Mouse (Mus musculus): ENCODE data around the gene Arf4.

Gene Arf4

GRCm38 (mm10) chr14:26637851-26638707, at the start of gene Arf4:
TSS of gene Arf4 (plus strand) at chr14:26638074.
- in situ Hi-C loops (cut with MboI, MseI): loop anchor here (5.0 to 10.0 kb wide), 2 partner anchors 106 to 143 kb away; partner anchors contain the start of gene Slmap

GRCm38 (mm10) chr14:26591353-26591752, 46.5 kb upstream of the Arf4 start:
- in situ Hi-C loops (cut with MboI, MseI): no loop called here

GRCm38 (mm10) chr14:26593281-26593895, 44.5 kb upstream of the Arf4 start:
- in situ Hi-C loops (cut with MboI, MseI): no loop called here

- in situ Hi-C loops (cut with MboI, MseI): no loop called here
Observed at GRCm38 (mm10) chr14:26595167-26595566, 42.7 kb upstream of the Arf4 start.

GRCm38 (mm10) chr14:26595695-26596365, 42.0 kb upstream of the Arf4 start:
- in situ Hi-C loops (cut with MboI, MseI): no loop called here

GRCm38 (mm10) chr14:26605354-26605753, 32.5 kb upstream of the Arf4 start:
- in situ Hi-C loops (cut with MboI, MseI): no loop called here

- in situ Hi-C loops (cut with MboI, MseI): no loop called here
Observed at GRCm38 (mm10) chr14:26609674-26610073, 28.2 kb upstream of the Arf4 start.

- in situ Hi-C loops (cut with MboI, MseI): no loop called here
Observed at GRCm38 (mm10) chr14:26610689-26611088, 27.2 kb upstream of the Arf4 start.

GRCm38 (mm10) chr14:26625301-26625700, 12.6 kb upstream of the Arf4 start:
- in situ Hi-C loops (cut with MboI, MseI): loop anchor here (10.0 kb wide), 1 partner anchor 970 kb away; no protein-coding TSS in a partner anchor

GRCm38 (mm10) chr14:26626605-26627140, 11.2 kb upstream of the Arf4 start:
- in situ Hi-C loops (cut with MboI, MseI): loop anchor here (10.0 kb wide), 1 partner anchor 968 kb away; no protein-coding TSS in a partner anchor

GRCm38 (mm10) chr14:26637025-26637850, 636 bp upstream of the Arf4 start:
- in situ Hi-C loops (cut with MboI, MseI): loop anchor here (5.0 to 10.0 kb wide), 2 partner anchors 105 to 142 kb away; partner anchors contain the start of gene Slmap

GRCm38 (mm10) chr14:26638708-26639084, 822 bp downstream of the Arf4 start:
- in situ Hi-C loops (cut with MboI, MseI): loop anchor here (5.0 to 10.0 kb wide), 2 partner anchors 106 to 144 kb away; partner anchors contain the start of gene Slmap

- in situ Hi-C loops (cut with MboI, MseI): loop anchor here (5.0 to 10.0 kb wide), 2 partner anchors 107 to 144 kb away; partner anchors contain the start of gene Slmap
Observed at GRCm38 (mm10) chr14:26639251-26639650, 1.4 kb downstream of the Arf4 start.

GRCm38 (mm10) chr14:26639961-26640360, 2.1 kb downstream of the Arf4 start:
- in situ Hi-C loops (cut with MboI, MseI): loop anchor here (5.0 to 10.0 kb wide), 2 partner anchors 108 to 145 kb away; partner anchors contain the start of gene Slmap

- in situ Hi-C loops (cut with MboI, MseI): no loop called here
Observed at GRCm38 (mm10) chr14:26643006-26643624, 5.2 kb downstream of the Arf4 start.

GRCm38 (mm10) chr14:26645989-26646650, 8.2 kb downstream of the Arf4 start:
- in situ Hi-C loops (cut with MboI, MseI): no loop called here

- in situ Hi-C loops (cut with MboI, MseI): no loop called here
Observed at GRCm38 (mm10) chr14:26647811-26648210, 9.9 kb downstream of the Arf4 start.

GRCm38 (mm10) chr14:26651901-26652300, 14.0 kb downstream of the Arf4 start:
- in situ Hi-C loops (cut with MboI, MseI): no loop called here

- in situ Hi-C loops (cut with MboI, MseI): no loop called here
Observed at GRCm38 (mm10) chr14:26658178-26658577, 20.3 kb downstream of the Arf4 start.

- in situ Hi-C loops (cut with MboI, MseI): no loop called here
Observed at GRCm38 (mm10) chr14:26660233-26660632, 22.4 kb downstream of the Arf4 start.
